Mouse (Mus musculus): ENCODE measurements at regions not wholly inside any gene's neighbourhood (a gene's known extent, or its start where the extent isn't known, plus 50 kb on each side); places are given as distances from the start of the nearest gene placed in this dataset.

GRCm38 (mm10) chr6:101777864-101778263, 400.2 kb upstream of the Pdzrn3 start:
- TF ChIP-seq CTCF (IDR thresholded peaks at IDR 0.05; ENCODE audit: control insufficient read depth, insufficient read depth, insufficient read length) (no peak), USF1 (IDR thresholded peaks at IDR 0.05; ENCODE audit: low read depth) (no peak), MYOD1 (IDR thresholded peaks at IDR 0.05; ENCODE audit: control insufficient read depth, insufficient read length, low read depth) (no peak), MYOG (IDR thresholded peaks at IDR 0.05; ENCODE audit: control insufficient read depth, extremely low read depth, insufficient read length) (no peak), MAX (IDR thresholded peaks at IDR 0.05) (no peak)
